Mouse (Mus musculus) thymus, adult 2 months (tissue): ENCODE measurements around the gene Dpep2nb. TPM values are rescaled to one million over a fixed set of nuclear protein-coding genes. Genes with fewer than 3 reads are reported as not detected.

Source experiments
- DNase-seq: peaks from one replicate; pipeline ENCODE4 v3.0.0; 2021
- H3K27ac ChIP-seq: fragments of 200-500 bp; 2 replicates; pipeline ENCODE4 v1.5.1; 2012; ENCODE audit warnings: low read length, control low read depth; ENCODE audit not compliant: control insufficient read depth, insufficient read depth
- H3K27me3 ChIP-seq: fragments of 200-500 bp; 2 replicates; pipeline ENCODE4 v1.6.1; 2012; ENCODE audit warnings: mild to moderate bottlenecking, low read length, moderate library complexity, mixed read lengths; ENCODE audit not compliant: control insufficient read depth, insufficient read depth
- H3K36me3 ChIP-seq: fragments of 200-500 bp; 2 replicates; pipeline ENCODE4 v1.6.1; 2012; ENCODE audit warnings: mild to moderate bottlenecking, low read length, moderate library complexity; ENCODE audit not compliant: control insufficient read depth, insufficient read depth
- H3K4me1 ChIP-seq: fragments of 200-500 bp; replicated peaks from 2 replicates; pipeline ENCODE4 v1.6.1; 2012; ENCODE audit warnings: low read length; ENCODE audit not compliant: control insufficient read depth, insufficient read depth
- H3K4me3 ChIP-seq: fragments of 200-500 bp; 2 replicates; pipeline ENCODE4 v1.5.1; 2012; ENCODE audit warnings: mild to moderate bottlenecking, low read length, control low read depth, moderate library complexity; ENCODE audit not compliant: control insufficient read depth, insufficient read depth
- CTCF ChIP-seq: fragments of 200-500 bp; IDR thresholded peaks from 2 replicates; pipeline ENCODE4 v1.5.1; 2012; ENCODE audit warnings: mild to moderate bottlenecking, control low read depth, low read length, moderate library complexity, borderline replicate concordance; ENCODE audit not compliant: control insufficient read depth, poor library complexity, insufficient read depth; ENCODE audit errors: extremely low read depth
- POLR2A ChIP-seq: fragments of 200-500 bp; IDR thresholded peaks from 2 replicates; pipeline ENCODE4 v1.6.1; 2012; ENCODE audit warnings: mild to moderate bottlenecking, low read length, control low read depth, moderate library complexity; ENCODE audit not compliant: control insufficient read depth, poor library complexity, insufficient read depth; ENCODE audit errors: extremely low read depth
- WGBS: fragments of 180-500 bp; shearing (Covaris S2); methylation state at CpG from one replicate; pipeline ENCODE4 v1.1.7; 2018; 5-methylcytosine and 5-hydroxymethylcytosine counted together
- polyA plus RNA-seq: library from polyadenylated mRNA; depleted of rRNA; stranded (reverse); fragments of >200 nt; gene quantifications from 2 replicates; pipeline ENCODE4 v1.2.3, GENCODE M21; 2012

Gene Dpep2nb
- polyA plus RNA-seq, 1 experiment = not detected

GRCm38 (mm10) chr8:106007135-106007534 is 1.4 kb upstream of the Dpep2nb start:
- 69% methylated on average over 3 of the region's 3 CpGs for WGBS
- H3K36me3 ChIP-seq = no peaks in the 10 kb centered on the region
- DNase-seq = no peak
- H3K4me1 ChIP-seq = peaks cover 14% of the 10 kb centered on the region
- H3K27me3 ChIP-seq = no peaks in the 10 kb centered on the region
- TF ChIP-seq CTCF (no peak), POLR2A (no peak)
- no peak overlapping the region for H3K27ac ChIP-seq
- no peak overlapping the region for H3K4me3 ChIP-seq

- no peaks in the 10 kb centered on the region for H3K27me3 ChIP-seq
- no peak for DNase-seq
- WGBS = 91% methylated on average over 4 of the region's 4 CpGs
- H3K4me3 ChIP-seq = no peak overlapping the region
- H3K27ac ChIP-seq = no peak overlapping the region
- H3K36me3 ChIP-seq = no peaks in the 10 kb centered on the region
- no peak for TF ChIP-seq POLR2A
- no peak for TF ChIP-seq CTCF
- peaks cover 12% of the 10 kb centered on the region for H3K4me1 ChIP-seq
These were observed 638 bp upstream of the Dpep2nb start for GRCm38 (mm10) chr8:106006413-106006812.

- Histone ChIP-seq H3K4me1 (peaks cover 2% of the 10 kb centered on the region; the same call in 1 of the 2 replicates), H3K27me3 (no peaks in the 10 kb centered on the region), H3K27ac (no peak overlapping the region), H3K36me3 (no peaks in the 10 kb centered on the region), H3K4me3 (no peak overlapping the region)
- no peak for DNase-seq
- 78% methylated on average over 8 of the region's 8 CpGs for WGBS
- no peak for TF ChIP-seq POLR2A
- no peak for TF ChIP-seq CTCF
These were observed 1.1 kb downstream of the Dpep2nb start for GRCm38 (mm10) chr8:106004538-106005207.

- H3K27me3 ChIP-seq = no peaks in the 10 kb centered on the region
- WGBS = 95% methylated on average over 4 of the region's 4 CpGs
- DNase-seq = no peak
- peaks cover 4% of the 10 kb centered on the region for H3K4me1 ChIP-seq
- no peak for TF ChIP-seq POLR2A
- no peak for TF ChIP-seq CTCF
- H3K36me3 ChIP-seq = no peaks in the 10 kb centered on the region
- H3K4me3 ChIP-seq = no peak overlapping the region
- H3K27ac ChIP-seq = no peak overlapping the region
These were observed 3.9 kb downstream of the Dpep2nb start for GRCm38 (mm10) chr8:106001908-106002307.

- H3K27me3 ChIP-seq = no peaks in the 10 kb centered on the region
- 96% methylated on average over 2 of the region's 2 CpGs for WGBS
- no peak for TF ChIP-seq CTCF
- TF ChIP-seq POLR2A = no peak
- no peaks in the 10 kb centered on the region for H3K36me3 ChIP-seq
- no peak overlapping the region for H3K27ac ChIP-seq
- peaks cover 14% of the 10 kb centered on the region for H3K4me1 ChIP-seq
- no peak overlapping the region for H3K4me3 ChIP-seq
- DNase-seq = no peak
These were observed 6.8 kb downstream of the Dpep2nb start for GRCm38 (mm10) chr8:105998971-105999370.

- Histone ChIP-seq H3K36me3 (no peaks in the 10 kb centered on the region), H3K4me1 (peaks cover 26% of the 10 kb centered on the region), H3K27ac (no peak overlapping the region), H3K27me3 (no peaks in the 10 kb centered on the region), H3K4me3 (no peak overlapping the region)
- 19% methylated on average over 7 of the region's 7 CpGs for WGBS
- DNase-seq = no peak
- TF ChIP-seq POLR2A (no peak), CTCF (no peak)
These were observed 9.4 kb downstream of the Dpep2nb start for GRCm38 (mm10) chr8:105996359-105996758.
